Mouse (Mus musculus) MEL (cell line): ENCODE measurements around the gene Caly. TPM values are rescaled to one million over a fixed set of nuclear protein-coding genes. Genes with fewer than 3 reads are reported as not detected.

Source experiments
- DNase-seq: peaks from one replicate; pipeline ENCODE4 v3.0.0; 2011; ENCODE audit warnings: low read depth, low spot score
- H3K27ac ChIP-seq: 2 replicates; pipeline ENCODE4 v1.5.1; 2012; ENCODE audit warnings: low read depth, mild to moderate bottlenecking, control low read depth, low read length, moderate library complexity; ENCODE audit not compliant: control insufficient read depth
- H3K27me3 ChIP-seq, 2 experiments: fragments of 150-350 bp in 1 of 2; sonication (generic) in 1 of 2; 2 replicates each; pipeline ENCODE4 v1.6.1; 2012; ENCODE audit warnings: low read length in 2 of 2, mild to moderate bottlenecking in 2 of 2, improper control_type of control experiment in 1 of 2, moderate library complexity in 1 of 2; ENCODE audit not compliant: insufficient read depth in 2 of 2, control insufficient read depth in 1 of 2
- H3K36me3 ChIP-seq, 2 experiments: 2 replicates each; pipeline ENCODE4 v1.6.1; 2012 to 2014; ENCODE audit warnings: low read length in 2 of 2, improper control_type of control experiment in 1 of 2, inconsistent platforms in 1 of 2, mild to moderate bottlenecking in 1 of 2; ENCODE audit not compliant: insufficient read depth in 2 of 2, control insufficient read depth in 1 of 2
- H3K4me1 ChIP-seq, 2 experiments: fragments of 150-350 bp in 1 of 2; sonication (generic) in 1 of 2; 2 replicates each; pipeline ENCODE4 v1.6.1; 2012; ENCODE audit warnings: low read length in 2 of 2, improper control_type of control experiment in 1 of 2, mild to moderate bottlenecking in 1 of 2; ENCODE audit not compliant: insufficient read depth in 2 of 2, control insufficient read depth in 1 of 2
- H3K4me3 ChIP-seq, 2 experiments: fragments of 150-350 bp in 1 of 2; sonication (generic) in 1 of 2; 2 replicates each; pipeline ENCODE4 v1.5.1; 2012; ENCODE audit warnings: low read depth in 2 of 2, low read length in 2 of 2, mild to moderate bottlenecking in 2 of 2, moderate library complexity in 2 of 2, control low read depth in 1 of 2, improper control_type of control experiment in 1 of 2; ENCODE audit not compliant: control insufficient read depth in 1 of 2, insufficient read depth in 1 of 2
- H3K79me2 ChIP-seq: 2 replicates; pipeline ENCODE4 v1.6.1; 2012; ENCODE audit warnings: mild to moderate bottlenecking, low read length, moderate library complexity; ENCODE audit not compliant: control insufficient read depth, poor library complexity, insufficient read depth
- H3K9ac ChIP-seq: 2 replicates; pipeline ENCODE4 v1.6.1; 2012; ENCODE audit warnings: low read depth, mild to moderate bottlenecking, control low read depth, low read length, moderate library complexity; ENCODE audit not compliant: control insufficient read depth, poor library complexity, severe bottlenecking
- H3K9me3 ChIP-seq: fragments of 150-350 bp; sonication (generic); replicated peaks from 2 replicates; pipeline ENCODE4 v1.6.1; 2012; ENCODE audit warnings: mild to moderate bottlenecking, low read length, improper control_type of control experiment, moderate library complexity; ENCODE audit not compliant: insufficient read depth
- BHLHE40 ChIP-seq: IDR thresholded peaks from 2 replicates; pipeline ENCODE4 v1.6.1; 2012; ENCODE audit warnings: low read depth, mild to moderate bottlenecking, inconsistent platforms, low read length, improper control_type of control experiment, borderline replicate concordance
- CTCF ChIP-seq, 3 experiments: IDR thresholded peaks in 2 of 3; conservative IDR thresholded peaks in 1 of 3; 2 replicates each; pipeline ENCODE4 v1.5.1; 2011 to 2012; ENCODE audit warnings: low read length in 3 of 3, low read depth in 2 of 3, mild to moderate bottlenecking in 2 of 3, improper control_type of control experiment in 1 of 3, inconsistent platforms in 1 of 3, mixed read lengths in 1 of 3, moderate library complexity in 1 of 3; ENCODE audit not compliant: control insufficient read depth in 1 of 3, insufficient read depth in 1 of 3, poor library complexity in 1 of 3, severe bottlenecking in 1 of 3
- ETS1 ChIP-seq: IDR thresholded peaks from 2 replicates; pipeline ENCODE4 v1.6.1; 2012; ENCODE audit warnings: low read depth, mild to moderate bottlenecking, inconsistent platforms, low read length, improper control_type of control experiment, moderate library complexity
- GABPA ChIP-seq: IDR thresholded peaks from 2 replicates; pipeline ENCODE4 v1.6.1; 2012; ENCODE audit warnings: low read depth, mild to moderate bottlenecking, inconsistent platforms, low read length, improper control_type of control experiment, moderate library complexity
- GATA1 ChIP-seq: IDR thresholded peaks from 2 replicates; pipeline ENCODE4 v1.6.1; 2011; ENCODE audit warnings: low read depth, low read length, improper control_type of control experiment
- JUND ChIP-seq: IDR thresholded peaks from 2 replicates; pipeline ENCODE4 v1.6.1; 2011; ENCODE audit warnings: low read depth, mild to moderate bottlenecking, improper control_type of control experiment, low read length
- MAFK ChIP-seq: IDR thresholded peaks from 2 replicates; pipeline ENCODE4 v1.6.1; 2011; ENCODE audit warnings: low read depth, mild to moderate bottlenecking, low read length, improper control_type of control experiment, borderline replicate concordance
- MAZ ChIP-seq: IDR thresholded peaks from 2 replicates; pipeline ENCODE4 v1.6.1; 2012; ENCODE audit warnings: low read depth, mild to moderate bottlenecking, inconsistent platforms, low read length, improper control_type of control experiment
- MEF2A ChIP-seq: IDR thresholded peaks from 2 replicates; pipeline ENCODE4 v1.6.1; 2014; ENCODE audit warnings: low read depth, mild to moderate bottlenecking, inconsistent platforms, low read length, improper control_type of control experiment; ENCODE audit not compliant: poor library complexity, insufficient replicate concordance, severe bottlenecking; ENCODE audit errors: extremely low read depth
- MXI1 ChIP-seq: IDR thresholded peaks from 2 replicates; pipeline ENCODE4 v1.6.1; 2011; ENCODE audit warnings: mild to moderate bottlenecking, low read depth, low read length, improper control_type of control experiment
- MYC ChIP-seq: IDR thresholded peaks from 2 replicates; pipeline ENCODE4 v1.6.1; 2011; ENCODE audit warnings: low read depth, mild to moderate bottlenecking, low read length, improper control_type of control experiment, moderate library complexity
- NELFE ChIP-seq: IDR thresholded peaks from 2 replicates; pipeline ENCODE4 v1.6.1; 2011; ENCODE audit warnings: low read depth, low read length, improper control_type of control experiment
- POLR2A ChIP-seq, 2 experiments: IDR thresholded peaks; 2 replicates each; pipeline ENCODE4 v1.6.1; 2011 to 2012; ENCODE audit warnings: low read length in 2 of 2, mild to moderate bottlenecking in 2 of 2, control low read depth in 1 of 2, improper control_type of control experiment in 1 of 2, low read depth in 1 of 2, moderate library complexity in 1 of 2; ENCODE audit not compliant: control insufficient read depth in 1 of 2, insufficient read depth in 1 of 2, poor library complexity in 1 of 2
- POLR2AphosphoS2 ChIP-seq: IDR thresholded peaks from 2 replicates; pipeline ENCODE4 v1.6.1; 2011; ENCODE audit warnings: low read length, improper control_type of control experiment
- POLR2AphosphoS5 ChIP-seq: IDR thresholded peaks from 2 replicates; pipeline ENCODE4 v1.6.1; 2012; ENCODE audit warnings: low read depth, borderline replicate concordance, mild to moderate bottlenecking, inconsistent platforms, low read length, moderate library complexity, mixed read lengths
- RAD21 ChIP-seq: IDR thresholded peaks from 2 replicates; pipeline ENCODE4 v1.6.1; 2011; ENCODE audit warnings: mild to moderate bottlenecking, low read depth, low read length, improper control_type of control experiment
- RCOR1 ChIP-seq: IDR thresholded peaks from 2 replicates; pipeline ENCODE4 v1.6.1; 2012; ENCODE audit warnings: low read depth, mild to moderate bottlenecking, inconsistent platforms, low read length, improper control_type of control experiment
- TBP ChIP-seq: IDR thresholded peaks from 2 replicates; pipeline ENCODE4 v1.8.0; 2011; ENCODE audit warnings: low read depth, low read length, improper control_type of control experiment
- TCF12 ChIP-seq: IDR thresholded peaks from 2 replicates; pipeline ENCODE4 v1.6.1; 2014; ENCODE audit warnings: low read depth, mild to moderate bottlenecking, inconsistent platforms, low read length, improper control_type of control experiment, moderate library complexity
- USF1 ChIP-seq: IDR thresholded peaks from 2 replicates; pipeline ENCODE4 v1.6.1; 2014; ENCODE audit warnings: low read depth, mild to moderate bottlenecking, inconsistent platforms, low read length, improper control_type of control experiment, moderate library complexity
- USF2 ChIP-seq, 2 experiments: IDR thresholded peaks; 2 replicates each; pipeline ENCODE4 v1.6.1; 2011 to 2012; ENCODE audit warnings: improper control_type of control experiment in 2 of 2, low read length in 2 of 2, borderline replicate concordance in 1 of 2, inconsistent platforms in 1 of 2, low read depth in 1 of 2, mild to moderate bottlenecking in 1 of 2; ENCODE audit not compliant: insufficient read depth in 1 of 2
- ZC3H11A ChIP-seq: IDR thresholded peaks from 2 replicates; pipeline ENCODE4 v1.6.1; 2012; ENCODE audit warnings: low read depth, mild to moderate bottlenecking, inconsistent platforms, low read length, improper control_type of control experiment
- ZMIZ1 ChIP-seq: IDR thresholded peaks from 2 replicates; pipeline ENCODE4 v1.6.1; 2012; ENCODE audit warnings: low read depth, mild to moderate bottlenecking, inconsistent platforms, low read length, improper control_type of control experiment, moderate library complexity
- polyA plus RNA-seq, 2 experiments: library from polyadenylated mRNA; stranded (reverse) in 1 of 2; unstranded in 1 of 2; fragments of >175 nt in 1 of 2; fragments of >200 nt in 1 of 2; gene quantifications; 2 replicates each; pipeline versions ENCODE4 v1.2.1 to v1.2.4; 2012; ENCODE audit warnings: low replicate concordance in 2 of 2, low read depth in 1 of 2; ENCODE audit not compliant: insufficient read length in 2 of 2, insufficient read depth in 1 of 2, missing spikeins in 1 of 2
- total RNA-seq: library from RNA; depleted of rRNA; stranded (reverse); fragments of 300-350 nt; gene quantifications from 2 replicates; pipeline ENCODE4 v1.2.3, GENCODE M21; 2012

Caly gene
- total and polyA plus RNA-seq, 3 experiments: 0.11 TPM; not detected in 2

- Histone ChIP-seq H3K4me1 (no peaks in the 10 kb centered on the region), H3K27me3 (peaks cover 0 to 1% of the 10 kb centered on the region in 2 experiments; a peak in 3 of 4 replicates), H3K9ac (no peak overlapping the region), H3K79me2 (no peaks in the 10 kb centered on the region), H3K27ac (no peak overlapping the region), H3K4me3 (no peak overlapping the region), H3K36me3 (no peaks in the 10 kb centered on the region), H3K9me3 (no peaks in the 10 kb centered on the region)
- TF ChIP-seq TCF12 (no peak), TBP (no peak), POLR2AphosphoS2 (no peak), GABPA (no peak), POLR2A (IDR thresholded peaks at IDR 0.05; ENCODE audit: control insufficient read depth in 1 of 2, insufficient read depth in 1 of 2, low read depth in 1 of 2, low read length in 2 of 2, poor library complexity in 1 of 2) (no peak), ZC3H11A (no peak), MAFK (no peak), RAD21 (no peak), POLR2AphosphoS5 (no peak), CTCF (IDR thresholded peaks at IDR 0.05 in 2 of 3, conservative IDR thresholded peaks at IDR 0.05 in 1 of 3; ENCODE audit: control insufficient read depth in 1 of 3, insufficient read depth in 1 of 3, low read depth in 2 of 3, low read length in 3 of 3, poor library complexity in 1 of 3, severe bottlenecking in 1 of 3) (no peak), USF2 (IDR thresholded peaks at IDR 0.05; ENCODE audit: borderline replicate concordance in 1 of 2, insufficient read depth in 1 of 2, low read depth in 1 of 2, low read length in 2 of 2) (no peak), RCOR1 (no peak), GATA1 (no peak)
- no peak for DNase-seq
These were observed 24.6 kb downstream of the Caly start for GRCm38 (mm10) chr7:140057413-140058407.

GRCm38 (mm10) chr7:140054124-140054523, 28.2 kb downstream of the Caly start:
- no peaks in the 10 kb centered on the region for H3K36me3 ChIP-seq
- H3K27me3 ChIP-seq: peaks cover 2 to 4% of the 10 kb centered on the region in 2 experiments; a peak in 3 of 4 replicates
- no peaks in the 10 kb centered on the region for H3K4me1 ChIP-seq
- no peaks in the 10 kb centered on the region for H3K79me2 ChIP-seq
- no peak overlapping the region for H3K9ac ChIP-seq
- H3K4me3 ChIP-seq: no peak overlapping the region
- TF ChIP-seq MXI1: no peak
- TF ChIP-seq BHLHE40: no peak
- no peak for TF ChIP-seq POLR2AphosphoS5
- no peak for TF ChIP-seq USF2 (IDR thresholded peaks at IDR 0.05; ENCODE audit: borderline replicate concordance in 1 of 2, insufficient read depth in 1 of 2, low read depth in 1 of 2, low read length in 2 of 2)
- TF ChIP-seq MAFK: no peak
- no peak for TF ChIP-seq ETS1
- no peak for TF ChIP-seq MAZ
- TF ChIP-seq ZMIZ1: no peak
- TF ChIP-seq JUND: no peak
- TF ChIP-seq TBP: no peak
- no peak for TF ChIP-seq NELFE
- no peak for TF ChIP-seq MYC
- TF ChIP-seq MEF2A: no peak
- TF ChIP-seq USF1: no peak
- TF ChIP-seq, all 39 proteins: peak for 0
- Histone ChIP-seq H3K27ac (no peak overlapping the region), H3K9me3 (no peaks in the 10 kb centered on the region)
- DNase-seq: no peak
